Mouse (Mus musculus) bone marrow, adult 2 months (tissue): ENCODE measurements around the gene Acaca. TPM values are rescaled to one million over a fixed set of nuclear protein-coding genes. Genes with fewer than 3 reads are reported as not detected.

Source experiments
- H3K27ac ChIP-seq: fragments of 200-500 bp; 2 replicates; pipeline ENCODE4 v1.5.1; 2012; ENCODE audit warnings: low read depth, mild to moderate bottlenecking, control low read depth, inconsistent platforms, low read length; ENCODE audit not compliant: control insufficient read depth, poor library complexity, insufficient read depth
- H3K4me1 ChIP-seq: fragments of 200-500 bp; 2 replicates; pipeline ENCODE4 v1.6.1; 2011; ENCODE audit warnings: low read length; ENCODE audit not compliant: control insufficient read depth, insufficient read depth
- H3K4me3 ChIP-seq: fragments of 200-500 bp; replicated peaks from 2 replicates; pipeline ENCODE3; 2011; ENCODE audit warnings: mild to moderate bottlenecking, low read depth, low read length, control low read depth; ENCODE audit not compliant: control insufficient read depth
- CTCF ChIP-seq: fragments of 200-500 bp; IDR thresholded peaks from 2 replicates; pipeline ENCODE4 v1.5.1; 2011; ENCODE audit warnings: low read length, control low read depth; ENCODE audit not compliant: control insufficient read depth, insufficient read depth
- POLR2A ChIP-seq: fragments of 200-500 bp; IDR thresholded peaks from 2 replicates; pipeline ENCODE4 v1.6.1; 2011; ENCODE audit warnings: low read depth, mild to moderate bottlenecking, control low read depth, low read length, borderline replicate concordance; ENCODE audit not compliant: control insufficient read depth
- WGBS: fragments of 180-500 bp; shearing (Covaris S2); methylation state at CpG from one replicate; pipeline ENCODE4 v1.1.7; 2018; 5-methylcytosine and 5-hydroxymethylcytosine counted together
- polyA plus RNA-seq: library from polyadenylated mRNA; stranded (reverse); fragments of >200 nt; gene quantifications from 2 replicates; pipeline ENCODE4 v1.2.4, GENCODE M21; 2011; ENCODE audit warnings: low replicate concordance; ENCODE audit not compliant: missing spikeins, insufficient read depth, insufficient read length

Gene Acaca
- polyA plus RNA-seq, 1 experiment, result 5.5 TPM

DNA sequence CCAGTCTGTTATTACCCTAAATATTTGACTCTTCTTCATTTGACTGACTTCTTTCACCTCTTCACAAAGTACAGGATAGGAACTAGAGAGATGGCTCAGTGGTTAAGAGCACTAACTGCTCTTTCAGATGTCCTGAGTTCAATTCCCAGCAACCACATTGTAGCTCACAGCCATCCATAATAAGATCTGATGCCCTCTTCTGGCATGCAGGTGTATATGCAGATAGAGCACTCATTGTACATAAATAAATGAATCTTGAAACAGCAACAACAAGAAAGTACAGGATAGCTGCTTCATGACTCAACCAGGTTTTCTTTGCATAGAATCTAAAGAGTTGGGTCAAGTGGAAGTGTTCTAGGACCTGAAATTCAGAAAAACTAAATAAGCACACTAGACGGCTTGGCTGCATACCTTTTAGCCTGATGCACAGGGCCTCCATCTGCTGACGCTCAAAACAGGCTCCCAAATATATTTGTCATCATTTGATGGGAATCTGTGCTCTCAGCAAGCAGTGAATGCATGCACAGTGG, 4.9 kb downstream of the Acaca start:
- no peak for TF ChIP-seq POLR2A
- TF ChIP-seq CTCF, result no peak
- no peak overlapping the region for H3K4me3 ChIP-seq
- H3K4me1 ChIP-seq, result no peaks in the 10 kb centered on the region
- WGBS, result 85% methylated on average over 2 of the region's 2 CpGs
- no peak overlapping the region for H3K27ac ChIP-seq

DNA sequence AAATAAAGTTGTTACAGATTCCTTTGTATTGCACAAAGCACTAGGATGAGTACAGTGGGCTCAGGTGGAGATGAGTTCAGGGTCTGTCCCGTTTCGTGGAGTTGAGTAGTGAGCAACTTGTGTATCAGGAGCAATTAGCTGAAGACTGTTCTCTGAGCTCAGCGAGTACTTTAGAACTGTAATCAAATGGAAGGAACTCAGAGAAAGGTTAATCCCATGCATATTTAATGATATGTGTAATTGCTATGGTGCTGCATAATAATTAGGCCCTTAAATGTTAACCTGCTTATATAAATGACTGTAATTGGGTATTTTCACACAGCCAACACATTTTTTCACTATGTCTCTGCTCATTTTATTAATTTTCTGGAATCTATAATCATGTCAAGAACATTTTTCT, 7.0 kb downstream of the Acaca start:
- Histone ChIP-seq H3K4me1 (no peaks in the 10 kb centered on the region), H3K27ac (no peak overlapping the region), H3K4me3 (no peak overlapping the region)
- TF ChIP-seq CTCF (no peak), POLR2A (no peak)
- 83% methylated on average over 3 of the region's 3 CpGs for WGBS

- TF ChIP-seq CTCF (no peak), POLR2A (no peak)
- Histone ChIP-seq H3K4me3 (no peak overlapping the region), H3K27ac (no peak overlapping the region), H3K4me1 (no peaks in the 10 kb centered on the region)
- 36% methylated on average over 2 of the region's 2 CpGs for WGBS
Observed at GRCm38 (mm10) chr11:84141752-84142151, 12.3 kb downstream of the Acaca start.

GRCm38 (mm10) chr11:84145201-84145798, 15.8 kb downstream of the Acaca start:
- Histone ChIP-seq H3K4me3 (no peak overlapping the region), H3K4me1 (no peaks in the 10 kb centered on the region), H3K27ac (no peak overlapping the region)
- TF ChIP-seq POLR2A, result no peak
- TF ChIP-seq CTCF, result no peak
- 67% methylated on average over 10 of the region's 10 CpGs for WGBS

GRCm38 (mm10) chr11:84146081-84146480, 16.6 kb downstream of the Acaca start:
- no peaks in the 10 kb centered on the region for H3K4me1 ChIP-seq
- no peak overlapping the region for H3K27ac ChIP-seq
- WGBS, result 77% methylated on average over 3 of the region's 3 CpGs
- no peak overlapping the region for H3K4me3 ChIP-seq
- TF ChIP-seq CTCF, result no peak
- TF ChIP-seq POLR2A, result no peak

- Histone ChIP-seq H3K27ac (no peak overlapping the region), H3K4me1 (no peaks in the 10 kb centered on the region), H3K4me3 (no peak overlapping the region)
- TF ChIP-seq POLR2A, result no peak
- 0 out of 2 replicates have a peak, but pooled peaks have one; percentile 15 for TF ChIP-seq CTCF
- WGBS, result 61% methylated on average over 2 of the region's 2 CpGs
Observed at GRCm38 (mm10) chr11:84150884-84151283, 21.4 kb downstream of the Acaca start.

DNA sequence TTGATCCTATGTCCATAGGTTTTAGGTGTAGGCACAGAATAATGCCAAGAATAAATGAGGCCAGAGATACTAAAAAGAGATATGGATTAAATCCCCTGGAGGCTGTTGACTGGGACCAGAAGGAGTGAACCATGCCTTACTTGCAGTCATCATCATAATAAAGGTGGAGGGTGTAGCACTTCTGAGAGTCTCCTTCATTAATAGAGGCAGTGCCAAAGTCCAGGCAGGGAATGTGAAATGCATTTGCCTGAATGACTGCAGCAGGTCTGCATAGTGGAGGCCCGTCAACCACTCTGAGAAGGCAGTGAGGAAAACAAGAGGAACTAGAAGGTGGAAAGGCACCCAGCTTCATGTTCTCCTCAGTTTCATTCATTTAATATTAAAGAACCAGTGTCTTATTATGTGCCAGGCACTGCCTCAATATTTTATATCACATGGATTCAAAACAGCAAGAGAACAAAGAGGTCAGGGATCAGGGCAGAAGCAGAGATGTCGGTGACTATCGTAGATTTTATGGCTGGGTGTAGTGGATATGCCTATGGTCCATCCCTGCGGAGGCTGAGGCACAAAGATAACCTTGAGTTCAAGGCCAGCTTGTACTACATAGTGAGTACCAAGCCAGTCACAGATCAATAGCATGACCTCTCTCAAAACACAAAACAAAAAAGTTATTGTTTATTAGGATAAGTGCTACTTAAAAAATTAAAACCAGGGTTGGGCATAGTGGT, 27.2 kb downstream of the Acaca start:
- no peak overlapping the region for H3K4me3 ChIP-seq

GRCm38 (mm10) chr11:84164123-84164522, 34.7 kb downstream of the Acaca start:
- H3K4me3 ChIP-seq, result no peak overlapping the region
- TF ChIP-seq CTCF (no peak), POLR2A (no peak)
- H3K27ac ChIP-seq, result no peak overlapping the region
- H3K4me1 ChIP-seq, result no peaks in the 10 kb centered on the region
- 75% methylated on average over 6 of the region's 6 CpGs for WGBS

More for the DNA sequence above, 27.2 kb downstream of the Acaca start:
- H3K4me1 ChIP-seq, result no peaks in the 10 kb centered on the region
- 86% methylated on average over 4 of the region's 4 CpGs for WGBS
- TF ChIP-seq CTCF, result no peak
- no peak for TF ChIP-seq POLR2A
- no peak overlapping the region for H3K27ac ChIP-seq
